Mouse (Mus musculus) testis, postnatal 14 days (tissue): ENCODE results near the gene Tbc1d10a.

ENCODE experiments used
- DNase-seq: peaks from one replicate; pipeline ENCODE4 v3.0.0; 2021; ENCODE audit warnings: low spot score

Tbc1d10a gene

DNA sequence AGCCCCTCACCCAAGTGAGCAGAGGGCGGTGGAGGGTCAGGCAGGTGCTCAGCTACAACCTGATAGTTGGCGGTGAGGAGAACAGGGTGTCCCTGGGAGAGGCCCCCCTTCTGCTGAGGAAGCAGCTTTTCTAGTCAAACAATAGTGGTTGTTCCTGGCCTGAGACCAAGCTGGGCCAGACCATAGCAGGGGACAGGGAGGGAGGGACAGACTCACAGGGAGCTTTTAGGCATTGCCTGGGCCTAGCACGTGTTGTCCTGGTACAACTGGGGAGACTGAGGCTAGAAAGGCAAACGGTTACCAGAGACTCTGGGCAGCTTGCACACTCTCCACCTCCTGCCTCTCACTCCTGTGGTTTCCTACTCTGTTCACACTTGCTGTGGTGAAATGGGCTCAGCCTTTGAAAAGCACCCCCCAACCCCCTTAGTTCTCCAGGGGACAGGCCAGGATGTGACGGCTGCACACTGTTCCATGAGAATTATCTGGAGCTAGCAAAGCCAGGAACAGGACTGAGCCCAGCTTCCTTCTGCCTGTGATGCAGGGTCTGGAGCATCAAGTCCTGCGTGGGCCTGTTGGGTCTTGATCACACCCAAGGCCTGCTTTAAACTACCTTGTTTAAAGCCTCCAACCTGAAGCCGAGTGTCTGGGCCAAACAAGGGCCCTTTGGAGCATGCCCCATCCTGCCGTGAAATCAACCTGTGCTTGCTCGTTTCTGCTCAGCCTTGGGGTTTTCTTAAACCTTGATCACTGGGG, 29.8 kb downstream of the Tbc1d10a start:
- peak; percentile 57 for DNase-seq

DNA sequence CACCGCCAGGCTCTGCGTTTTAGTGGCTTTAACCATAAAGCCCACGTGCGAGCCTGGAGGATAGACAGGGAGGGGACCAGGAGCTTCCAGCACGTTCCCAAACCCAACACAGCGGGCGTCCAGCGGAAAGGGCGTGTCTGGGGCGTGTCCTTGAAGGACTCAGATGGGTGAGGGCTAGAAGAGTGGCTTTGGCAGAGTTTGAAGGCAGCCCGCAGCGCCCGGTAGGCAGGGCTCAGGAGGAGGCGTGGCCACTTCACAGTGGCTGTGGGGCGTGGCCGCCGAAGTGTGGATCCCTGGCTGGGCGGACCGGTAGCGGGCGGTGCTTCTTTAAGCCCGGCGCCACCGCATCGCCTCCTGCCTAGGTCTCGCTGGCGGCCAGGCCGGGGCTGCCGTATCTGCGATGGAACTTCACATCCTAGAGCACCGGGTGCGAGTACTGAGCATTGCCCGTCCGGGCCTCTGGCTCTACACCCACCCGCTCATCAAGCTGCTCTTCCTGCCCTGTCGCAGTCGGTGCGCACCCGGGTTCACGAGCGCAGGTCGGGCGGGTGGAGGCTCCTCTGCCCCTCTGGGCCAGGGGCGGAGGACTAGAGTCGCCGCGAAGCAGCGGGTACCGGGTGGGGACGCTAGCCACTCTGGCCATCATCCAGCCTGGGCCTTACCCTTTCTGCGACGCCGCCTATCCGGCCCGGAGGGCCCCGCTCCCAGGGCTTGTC, 31.5 kb downstream of the Tbc1d10a start, which contains the start of gene Castor1:
TSS of gene Castor1 (plus strand) at position 312 of the 716 bp plus-strand sequence.
- DNase-seq: peak; percentile 88

DNA sequence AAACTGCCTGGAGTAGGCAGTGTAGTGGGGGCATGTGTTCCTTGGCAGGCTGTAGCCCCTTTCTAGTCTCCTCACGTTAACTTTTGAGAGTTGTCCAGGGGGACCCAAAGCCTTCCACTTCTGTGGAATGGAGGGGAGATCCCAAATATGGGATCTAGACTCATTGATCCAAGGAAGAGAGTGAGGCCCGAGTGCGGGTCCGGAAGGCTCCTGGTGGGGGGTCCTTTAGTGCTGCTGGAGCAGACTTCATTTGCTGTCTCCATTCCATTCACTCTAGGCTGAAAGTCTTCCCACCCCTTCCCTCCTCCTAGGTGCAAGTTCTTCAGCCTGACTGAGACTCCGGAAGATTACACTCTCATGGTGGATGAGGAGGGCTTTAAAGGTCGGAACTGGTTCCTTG, 32.0 kb downstream of the Tbc1d10a start:
- DNase-seq: no peak

DNA sequence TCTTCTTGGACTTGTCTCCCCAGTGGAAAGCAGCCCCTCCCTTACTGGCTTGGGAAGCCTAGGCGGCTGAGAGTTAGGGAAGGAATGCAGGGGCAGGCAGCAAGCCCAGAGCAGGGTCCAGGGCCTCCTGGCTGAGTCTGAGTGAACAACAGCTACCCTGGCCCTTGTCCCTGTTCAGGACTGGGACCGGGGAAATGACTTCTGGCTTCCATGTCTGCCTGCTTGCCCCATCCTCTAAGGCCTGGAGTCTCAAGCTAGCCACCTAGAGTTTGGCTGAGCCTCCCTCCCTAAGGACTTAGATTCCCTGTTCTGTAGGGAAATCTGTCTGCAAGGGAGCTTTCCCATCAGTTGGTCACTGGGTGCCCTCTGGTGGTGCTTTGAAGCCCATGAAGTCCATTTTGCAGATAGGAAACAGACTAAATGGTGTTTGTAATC, 32.7 kb downstream of the Tbc1d10a start:
- DNase-seq: peak; percentile 48

DNA sequence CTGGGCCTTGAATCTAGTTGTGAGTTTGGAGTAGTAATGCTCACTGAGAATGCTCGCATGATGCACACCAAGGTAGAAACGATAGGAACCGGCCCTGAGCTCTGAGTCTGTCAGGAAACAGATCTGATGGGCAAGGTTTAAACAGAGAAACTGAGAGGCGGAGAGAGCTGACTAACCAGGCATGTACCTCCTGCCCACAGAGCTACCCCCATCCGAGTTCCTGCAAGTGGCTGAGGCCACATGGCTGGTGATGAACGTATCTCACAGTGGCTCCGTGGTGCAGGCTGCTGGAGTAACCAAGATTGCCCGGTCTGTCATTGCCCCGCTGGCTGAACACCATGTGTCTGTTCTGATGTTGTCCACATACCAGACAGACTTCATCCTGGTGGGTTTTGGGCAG, 33.3 kb downstream of the Tbc1d10a start:
- DNase-seq: no peak

DNA sequence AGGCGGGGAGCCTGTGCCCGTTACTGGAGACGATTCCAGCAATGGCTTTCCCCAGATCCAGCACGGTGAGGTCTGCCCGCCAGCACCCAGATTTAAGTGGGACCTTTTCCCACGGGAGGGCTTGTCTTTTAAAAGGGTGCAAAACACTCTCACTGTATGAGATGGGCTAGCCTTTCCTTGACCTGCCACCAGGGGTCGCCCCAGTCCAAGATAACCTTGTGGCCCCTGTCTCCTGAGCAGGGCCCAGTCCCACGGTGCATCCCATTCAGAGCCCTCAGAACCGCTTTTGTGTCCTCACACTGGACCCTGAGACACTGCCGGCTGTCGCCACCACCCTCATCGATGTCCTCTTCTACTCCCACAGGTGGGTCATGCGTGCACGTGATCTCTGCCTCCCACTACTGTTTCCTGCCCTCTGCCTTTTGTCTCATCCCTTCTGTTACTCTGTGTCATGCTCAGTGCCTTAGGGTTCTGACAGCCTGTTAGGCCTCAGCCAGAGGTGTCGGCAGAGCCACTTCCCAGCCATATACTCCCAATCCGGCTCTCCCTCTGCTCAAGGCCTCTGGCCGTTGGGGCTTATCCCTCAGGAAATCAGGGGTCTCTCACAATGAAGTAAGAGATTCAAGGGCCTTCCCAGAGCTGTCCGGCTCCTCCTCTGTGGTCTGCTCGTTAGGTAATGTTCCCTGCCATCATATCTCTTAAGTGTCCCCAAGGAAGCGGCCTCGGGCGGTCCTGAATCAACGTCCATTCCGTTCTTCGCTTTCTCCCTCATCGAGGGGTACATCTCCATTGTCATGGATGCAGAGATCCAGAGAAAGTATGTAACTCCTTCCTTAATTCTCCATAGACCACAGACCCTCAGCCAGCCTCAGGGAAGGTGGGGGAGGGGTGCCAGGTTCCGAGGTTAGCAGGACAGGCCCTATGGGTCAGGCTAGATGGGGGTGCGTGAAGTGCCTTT, 34.1 kb downstream of the Tbc1d10a start:
- peak; percentile 73 for DNase-seq

DNA sequence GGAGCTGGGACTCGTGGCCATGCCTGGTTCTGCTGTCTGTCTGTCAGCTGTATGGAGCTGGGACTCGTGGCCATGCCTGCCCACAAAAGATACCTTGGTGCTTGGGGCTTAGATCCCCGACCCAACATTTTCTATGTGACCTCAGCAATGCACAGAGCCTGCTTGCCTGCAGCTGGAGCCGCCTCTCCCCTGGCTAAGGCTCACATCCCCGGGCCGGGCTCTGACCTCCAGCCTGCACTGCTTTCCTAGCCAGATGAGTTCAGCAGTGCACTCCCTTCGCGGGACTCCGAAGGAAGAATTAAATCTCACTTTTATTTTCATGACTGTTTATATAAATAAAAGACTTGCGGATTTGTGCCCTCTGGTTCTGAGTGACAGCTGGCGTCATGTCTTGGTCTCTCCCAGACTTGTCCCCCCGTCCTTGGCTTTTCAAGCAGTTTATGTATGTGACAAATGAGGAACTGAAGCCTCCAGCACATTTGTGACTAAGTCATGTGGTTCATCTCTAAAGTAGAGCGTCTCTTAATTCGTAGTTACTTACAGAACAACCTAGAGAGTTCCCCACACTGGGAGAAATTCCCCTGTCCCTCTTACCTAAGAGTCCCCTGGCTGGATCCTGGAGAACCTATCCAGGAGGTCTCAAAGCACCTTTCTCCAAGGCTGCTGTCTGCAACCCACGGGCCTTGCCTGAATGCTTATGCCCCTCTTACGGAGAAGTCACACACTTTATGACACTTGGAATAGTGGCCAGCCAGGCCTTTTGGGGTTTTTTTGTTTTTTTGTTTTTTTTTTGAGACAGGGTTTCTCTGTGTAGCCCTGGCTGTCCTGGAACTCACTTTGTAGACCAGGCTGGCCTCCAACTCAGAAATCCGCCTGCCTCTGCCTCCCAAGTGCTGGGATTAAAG, 35.7 kb downstream of the Tbc1d10a start:
- DNase-seq: no peak

DNA sequence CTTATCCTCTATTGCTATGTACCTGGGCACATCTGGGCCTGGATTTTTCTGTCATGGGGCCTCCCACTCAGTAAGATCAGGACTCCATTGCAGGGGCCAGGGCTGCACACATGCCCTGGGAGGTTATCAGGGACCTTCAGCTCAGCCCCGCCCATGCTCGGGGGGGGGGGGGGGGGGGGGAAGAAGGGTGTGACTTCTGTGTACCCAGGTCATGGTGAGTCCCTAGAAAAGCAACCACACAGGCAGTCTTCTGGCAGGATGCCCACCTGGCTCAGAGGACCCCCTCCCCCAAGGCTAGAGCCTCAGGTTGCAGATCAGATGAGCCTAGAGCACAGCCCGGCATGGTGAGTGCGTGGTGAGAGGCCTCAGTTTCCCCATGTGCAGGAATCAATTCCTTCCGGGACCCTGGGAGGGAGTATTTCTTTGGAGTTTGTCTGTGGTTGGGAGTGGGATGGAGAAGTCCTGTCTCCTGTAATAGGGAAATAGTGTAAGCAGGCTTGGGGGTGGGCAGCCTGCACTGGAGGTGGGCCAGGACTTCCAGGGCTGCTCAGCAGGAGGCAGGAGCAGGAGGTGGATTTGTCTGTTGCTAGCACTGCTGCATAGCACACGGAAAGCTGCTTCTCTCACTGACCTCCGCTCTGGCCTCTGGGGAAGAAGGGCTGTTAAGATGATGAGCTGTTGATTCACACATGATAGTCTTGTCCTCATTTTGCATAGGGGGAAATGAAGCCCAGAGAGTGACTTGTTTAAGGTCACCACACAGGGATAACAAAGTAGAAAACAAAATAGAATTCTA, 37.0 kb downstream of the Tbc1d10a start:
- DNase-seq: no peak

DNA sequence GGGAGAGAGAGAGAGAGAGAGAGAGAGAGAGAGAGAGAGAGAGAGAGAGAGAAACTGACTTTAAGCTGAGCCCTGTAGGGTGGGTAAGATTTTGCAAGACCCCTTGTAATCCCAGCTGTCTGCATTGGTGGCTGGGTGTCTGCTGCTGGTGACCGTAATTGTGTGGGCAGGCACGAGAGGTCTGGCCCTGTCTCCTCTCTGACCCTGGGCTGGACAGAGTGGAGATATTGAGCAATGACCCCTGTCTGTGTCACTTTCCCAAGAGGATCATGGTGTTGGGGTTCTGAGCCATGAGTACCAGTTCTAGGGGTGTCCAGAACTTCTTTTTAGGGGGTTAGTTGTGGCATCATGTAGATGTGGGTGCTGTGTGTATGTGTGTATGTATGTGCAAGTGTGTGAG, 37.6 kb downstream of the Tbc1d10a start:
- no peak for DNase-seq

DNA sequence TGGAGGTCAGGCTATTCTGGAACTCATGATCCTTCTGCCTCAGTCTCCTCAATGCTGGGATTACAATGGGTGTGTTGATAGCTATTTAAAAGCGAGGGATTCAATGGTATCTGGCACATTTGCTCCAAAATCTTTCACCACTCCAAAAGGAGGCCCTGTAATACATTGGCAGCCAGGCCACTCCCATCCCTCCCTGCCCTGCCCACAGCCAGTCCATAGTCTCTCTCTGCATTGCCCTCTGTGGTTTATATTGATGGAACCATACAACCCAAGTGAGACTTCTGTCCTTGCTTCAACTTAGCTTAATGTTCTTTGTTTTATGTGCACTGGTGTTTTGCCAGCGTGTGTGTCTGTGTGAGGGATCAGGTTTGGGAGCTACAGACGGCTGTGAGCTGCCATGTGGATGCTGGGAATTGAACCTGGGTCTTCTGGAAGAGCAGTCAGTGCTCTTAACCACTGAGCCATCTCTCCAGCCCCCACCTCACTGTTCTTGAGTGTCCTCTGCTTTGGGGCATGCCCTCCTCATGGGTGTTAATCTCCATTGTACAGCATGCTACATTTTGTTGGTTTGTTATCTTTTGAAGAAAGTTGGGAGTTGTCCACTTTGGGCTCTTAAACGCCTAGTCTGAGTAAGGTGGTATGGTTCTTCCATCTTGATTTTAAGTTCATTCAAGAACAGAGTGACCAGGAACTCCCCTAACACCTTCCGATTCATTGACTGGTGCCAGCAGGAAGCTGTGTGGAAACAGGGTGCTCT, 40.2 kb downstream of the Tbc1d10a start:
- no peak for DNase-seq

DNA sequence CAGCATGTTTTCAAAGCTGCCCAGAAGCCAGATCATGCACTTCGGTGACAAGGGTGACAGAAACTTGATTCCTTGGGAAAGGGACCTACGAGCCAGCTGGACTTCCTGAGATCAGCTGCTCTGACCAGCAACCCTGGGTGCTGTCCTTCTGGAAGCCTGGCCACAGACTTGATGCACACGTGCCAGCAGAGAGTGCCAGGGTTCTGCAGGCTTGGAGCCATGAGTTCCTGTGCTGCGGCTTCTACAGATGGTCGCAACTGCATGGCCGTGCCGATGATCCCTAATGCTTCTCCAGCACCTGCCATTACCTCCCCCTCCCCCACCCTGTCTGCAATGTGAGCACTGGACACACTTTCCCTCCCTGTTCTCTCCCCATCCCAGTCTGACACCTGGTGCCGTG, 41.9 kb downstream of the Tbc1d10a start:
- no peak for DNase-seq

DNA sequence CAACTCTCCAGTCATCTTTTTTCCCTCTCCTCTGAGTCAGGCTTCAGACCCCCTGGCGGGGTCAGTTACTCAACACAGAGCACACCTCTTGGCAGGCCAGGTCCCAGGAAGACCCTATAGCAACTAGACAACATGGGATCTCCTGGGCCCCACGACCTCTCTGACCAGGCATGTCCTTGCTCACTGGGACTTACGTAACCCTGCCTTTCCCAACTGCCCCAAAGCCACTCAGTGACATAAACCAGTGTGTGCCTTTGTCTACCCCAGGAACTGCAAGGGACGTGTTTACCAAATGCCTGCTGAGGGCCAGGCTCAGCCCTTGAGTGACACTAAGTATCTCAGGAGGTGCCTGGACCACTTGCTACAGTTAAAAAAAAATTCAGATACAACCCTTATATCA, 43.3 kb downstream of the Tbc1d10a start:
- no peak for DNase-seq

DNA sequence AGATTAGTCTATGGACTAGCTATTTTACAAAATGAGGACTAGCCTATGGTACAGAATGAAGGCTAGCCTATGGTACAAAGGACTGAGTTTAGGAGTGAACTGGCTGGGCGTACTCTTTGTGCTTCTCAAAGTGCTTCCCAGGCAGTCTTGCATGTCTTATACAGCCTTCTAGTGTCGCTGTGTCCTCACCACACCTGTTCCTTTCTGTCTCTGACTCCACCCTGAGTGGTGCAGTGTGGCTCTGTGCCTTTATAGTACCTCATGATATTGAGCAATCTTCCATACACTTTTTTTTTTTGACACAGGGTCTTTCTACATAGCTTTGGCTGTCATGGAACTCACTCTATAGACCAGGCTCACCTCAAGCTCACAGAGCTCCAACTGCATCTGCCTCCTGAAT, 44.8 kb downstream of the Tbc1d10a start:
- no peak for DNase-seq

DNA sequence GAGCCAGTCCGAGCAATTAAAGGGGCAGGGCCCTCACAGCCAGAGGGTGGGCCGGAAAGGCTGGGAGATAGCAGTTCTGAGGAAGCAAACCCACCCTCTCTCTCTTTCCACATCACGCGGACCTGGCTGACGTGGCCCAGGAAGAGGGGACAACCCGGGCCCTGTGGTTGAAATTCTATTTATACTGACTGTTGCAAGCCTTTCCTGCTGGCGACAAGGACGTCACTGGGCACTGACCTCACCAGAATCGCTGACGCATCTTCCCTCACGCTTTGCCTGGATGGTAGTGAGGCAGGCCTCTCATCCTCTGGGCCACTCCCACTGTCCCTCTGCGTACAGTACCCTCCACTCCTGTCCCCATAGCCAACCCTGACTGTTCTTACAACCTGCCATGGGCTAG, 46.1 kb downstream of the Tbc1d10a start:
- DNase-seq: no peak

DNA sequence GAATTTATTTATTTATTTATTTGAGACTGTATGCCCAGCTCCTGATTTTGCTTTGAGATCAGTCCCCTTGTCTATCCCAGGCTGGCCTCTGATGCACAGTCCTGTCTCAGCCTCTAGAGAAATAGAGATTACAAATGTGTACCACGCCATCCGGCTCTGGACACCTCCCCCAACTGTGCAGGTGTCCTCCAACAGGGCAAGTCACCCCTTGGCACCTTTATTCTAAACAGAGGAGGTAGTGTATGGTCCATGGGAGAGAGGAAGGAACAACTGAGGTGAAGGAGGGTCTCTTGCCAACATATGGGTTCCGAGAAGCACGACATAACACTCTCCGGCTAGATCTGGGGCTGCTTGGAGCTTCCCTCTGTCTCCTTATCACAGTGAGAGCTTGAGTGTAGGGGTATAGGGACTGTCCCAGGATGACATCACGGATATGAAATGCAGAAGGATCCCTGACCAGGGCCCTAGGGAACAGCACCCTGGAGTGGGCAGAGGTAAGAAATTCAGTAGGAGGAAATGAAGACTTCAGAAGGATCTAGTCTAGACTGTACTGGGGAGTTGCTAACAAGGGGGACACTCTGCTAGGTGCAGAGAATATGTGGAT, 48.6 kb downstream of the Tbc1d10a start:
- DNase-seq: no peak

DNA sequence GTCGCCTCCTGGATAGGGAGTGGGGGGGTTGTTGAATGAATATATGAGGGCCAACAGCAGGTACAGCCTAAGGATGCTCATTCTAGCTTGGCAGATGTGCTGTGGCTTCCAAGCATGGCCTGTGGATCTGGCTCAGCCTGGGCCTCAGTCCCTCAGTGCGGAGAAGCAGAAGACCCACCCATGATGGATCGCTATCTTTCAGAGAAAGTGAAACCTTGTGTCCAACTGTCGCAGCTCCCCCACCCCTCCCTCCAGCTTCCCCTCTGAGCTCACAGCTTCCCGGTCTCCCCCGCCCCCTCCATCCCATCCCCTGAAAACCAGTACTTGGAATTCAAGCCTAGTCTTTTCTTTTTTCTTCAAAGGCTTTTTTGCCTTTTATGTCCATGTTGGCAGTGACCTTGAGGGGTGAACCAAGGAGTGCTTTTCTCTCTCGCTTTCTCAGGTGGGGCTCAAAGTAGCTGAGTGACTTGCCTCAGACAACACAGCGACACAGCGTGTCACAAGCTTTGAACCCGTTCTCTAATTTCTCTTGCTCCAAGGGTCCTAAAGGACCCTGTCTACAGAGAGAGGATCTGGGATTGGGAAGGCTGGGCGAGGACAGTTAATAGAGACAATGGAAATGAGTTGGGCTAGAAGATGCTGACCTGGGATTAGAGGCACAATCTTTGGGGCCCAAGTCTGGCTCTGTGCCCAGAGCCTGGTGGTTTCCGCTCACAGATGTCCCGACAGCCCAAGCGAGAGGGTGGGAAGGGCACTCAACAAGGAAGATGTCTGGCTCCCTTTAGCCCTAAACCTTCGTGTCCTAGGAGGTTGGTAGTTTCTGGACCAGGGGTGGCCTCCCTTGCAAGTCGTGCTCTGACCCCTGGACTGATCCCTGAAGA, 49.3 kb downstream of the Tbc1d10a start, which contains the start of gene Osm:
TSS of gene Osm (plus strand) at position 756 of the 881 bp plus-strand sequence.
- DNase-seq: no peak

DNA sequence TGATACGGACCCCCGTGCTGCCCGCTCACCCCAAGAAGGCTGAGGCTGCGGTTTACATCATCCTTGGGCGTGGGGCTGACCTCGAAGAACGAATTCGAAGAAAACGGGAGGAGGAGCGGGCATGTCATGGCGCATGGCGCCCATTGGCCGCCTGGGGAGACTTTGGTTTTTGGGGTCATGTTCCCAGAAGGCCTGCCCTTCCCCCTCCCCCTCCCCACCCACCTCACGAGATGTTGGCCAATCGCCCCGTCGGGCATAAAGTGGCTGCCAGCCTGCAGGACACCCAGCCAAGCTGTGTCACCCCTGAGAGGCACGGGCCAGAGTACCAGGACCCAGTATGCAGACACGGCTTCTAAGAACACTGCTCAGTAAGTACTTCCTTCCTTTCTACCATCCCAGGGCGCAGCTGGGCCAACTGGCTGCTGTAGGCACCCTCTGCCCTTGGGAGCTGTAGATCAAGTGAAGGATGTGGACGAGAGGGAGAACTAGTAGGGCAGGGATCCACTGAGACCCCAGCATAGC, 50.0 kb downstream of the Tbc1d10a start:
- no peak for DNase-seq

DNA sequence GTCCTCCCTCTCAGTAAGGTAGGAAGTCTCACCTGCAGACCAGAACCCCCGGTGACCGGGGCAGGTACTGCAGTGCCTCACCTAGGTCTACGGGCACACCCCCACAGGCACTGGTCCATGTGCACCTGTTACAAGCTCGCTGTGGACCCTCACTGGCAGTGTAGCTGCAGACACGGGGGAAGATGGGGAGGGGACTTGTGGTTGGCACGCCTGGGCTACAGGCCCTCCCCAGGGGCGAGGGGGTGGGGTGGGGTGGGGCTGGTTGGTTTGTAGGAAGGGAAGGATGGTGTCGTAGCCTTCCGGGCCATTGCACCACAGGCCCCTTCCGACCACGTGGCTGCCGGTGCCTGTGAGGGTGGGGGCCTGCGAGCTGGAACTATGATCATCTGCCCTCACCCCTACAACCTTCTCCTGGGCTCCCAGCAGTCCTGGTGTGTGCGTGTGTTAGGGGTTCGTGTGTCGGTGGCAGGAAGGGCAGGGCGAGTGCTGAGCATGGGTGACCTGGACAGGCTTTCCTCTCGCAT, 50.9 kb downstream of the Tbc1d10a start:
- no peak for DNase-seq
